Mouse (Mus musculus) heart, adult 11 months (tissue): ENCODE results near the gene Bbs2.
A peak's percentile ranks its signal among the peaks of the same experiment; 100 is the strongest.

ENCODE experiments used
- DNase-seq: peaks from one replicate; pipeline ENCODE4 v3.0.0; 2022

Bbs2 gene

DNA sequence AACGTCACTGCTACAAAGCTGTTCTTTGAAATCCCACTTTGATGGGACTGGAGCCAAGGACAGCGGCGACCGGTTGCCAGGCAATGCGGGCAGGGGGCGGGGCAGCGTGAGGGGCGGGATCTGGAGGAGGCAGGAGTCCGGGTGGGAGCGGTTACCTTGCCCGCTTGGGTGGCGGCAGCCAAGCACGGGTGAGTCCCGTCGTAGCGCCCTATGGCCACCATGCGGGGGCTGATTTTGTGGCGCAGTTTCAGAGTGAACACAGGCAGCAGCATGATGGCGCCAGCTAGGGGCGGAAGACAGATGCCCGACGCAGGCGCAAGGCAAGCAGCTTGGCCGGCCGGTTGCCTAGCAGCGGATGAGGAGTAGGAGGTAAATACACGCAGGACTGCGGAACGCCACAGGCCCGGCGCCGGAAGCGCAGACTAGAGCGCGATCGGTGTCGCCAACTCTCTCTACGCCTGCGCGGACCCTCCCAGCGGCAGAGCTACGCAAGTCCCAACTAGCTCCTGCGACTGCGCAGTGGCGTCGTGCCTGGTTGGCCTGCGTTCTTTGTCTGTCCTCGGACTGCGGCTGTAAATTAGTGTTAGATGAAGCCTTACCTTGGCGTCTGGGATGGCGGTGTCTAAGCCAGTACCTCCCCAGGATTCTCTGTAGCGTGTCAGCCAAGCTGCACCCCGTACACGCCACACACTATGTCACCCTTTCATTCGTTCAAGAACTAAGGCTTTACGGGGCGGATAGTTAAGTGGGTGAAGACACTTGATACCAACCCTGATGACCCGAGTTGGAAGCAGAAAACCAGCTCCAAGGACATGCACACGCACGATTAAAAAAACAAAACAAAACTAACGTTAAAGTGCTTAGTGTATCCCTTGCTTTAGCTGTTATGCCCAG, at the start of gene Bbs2:
TSS of gene Bbs2 (minus strand) at position 848 of the 894 bp plus-strand sequence.
- DNase-seq, result peak; percentile 100

DNA sequence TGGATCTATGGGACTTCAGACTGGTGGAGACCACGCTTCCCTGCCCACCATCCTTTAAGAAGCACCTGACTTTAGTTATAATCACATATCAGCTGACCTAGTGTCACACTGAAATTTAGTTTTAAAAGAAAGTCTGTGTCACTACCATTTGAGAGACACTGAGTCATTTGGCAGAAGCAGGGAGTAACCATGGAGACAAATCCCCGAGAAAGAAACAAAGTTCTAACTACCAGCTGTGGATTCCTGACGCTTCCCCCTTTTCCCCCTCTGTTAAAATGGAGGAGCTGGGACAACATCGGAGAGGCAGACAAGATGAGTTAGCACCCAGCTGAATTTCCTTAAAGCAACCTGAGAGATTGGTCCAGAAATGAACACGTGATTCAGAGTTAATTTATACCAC, 49.5 kb upstream of the Bbs2 start:
- no peak for DNase-seq

DNA sequence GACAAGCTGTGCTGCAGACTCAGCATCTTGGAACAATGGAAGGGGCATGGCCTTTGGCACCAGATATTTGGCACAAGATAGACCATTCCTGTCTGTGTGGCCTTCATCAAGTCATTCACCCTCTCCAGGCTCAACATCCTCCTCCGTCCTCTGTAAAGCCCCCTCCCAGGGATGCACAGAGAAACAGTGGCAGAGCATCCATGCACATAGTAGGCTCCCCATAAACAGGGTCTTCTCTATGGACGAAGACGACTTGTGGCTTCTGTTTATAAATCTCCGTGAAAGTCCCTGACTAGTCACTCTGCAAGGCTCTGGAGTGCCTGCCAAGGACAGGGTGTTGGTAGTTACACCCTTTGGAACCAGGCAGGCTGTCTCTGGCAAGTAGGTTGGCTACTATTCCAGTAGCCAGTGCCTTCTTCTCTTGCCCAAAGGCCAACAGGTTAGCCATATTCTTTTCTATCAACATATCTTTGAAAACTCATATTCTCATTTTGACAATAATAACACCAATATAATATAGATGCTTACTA, 41.6 kb upstream of the Bbs2 start:
- DNase-seq, result no peak

DNA sequence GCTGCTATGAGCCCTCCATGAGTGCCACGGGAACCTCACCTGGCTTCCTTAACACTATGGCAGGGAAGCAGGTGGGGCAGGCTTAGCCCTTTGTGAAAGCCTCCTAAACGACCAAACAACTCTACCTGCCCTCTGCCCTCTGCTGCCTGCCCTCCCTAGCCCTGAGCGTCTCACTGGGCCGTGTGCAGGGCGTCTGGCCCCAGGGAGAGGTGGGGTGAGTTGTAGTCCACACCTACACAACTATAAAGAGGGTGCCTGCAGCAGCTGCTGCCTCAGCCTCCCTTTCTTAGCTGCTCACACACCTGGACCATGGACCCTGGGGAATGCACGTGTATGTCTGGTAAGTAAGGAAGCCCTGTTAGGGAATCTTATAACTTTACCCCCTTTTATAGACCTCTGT, 38.2 kb upstream of the Bbs2 start, which contains the start of gene Mt4:
TSS of gene Mt4 (plus strand) at position 265 of the 400 bp plus-strand sequence.
- no peak for DNase-seq

DNA sequence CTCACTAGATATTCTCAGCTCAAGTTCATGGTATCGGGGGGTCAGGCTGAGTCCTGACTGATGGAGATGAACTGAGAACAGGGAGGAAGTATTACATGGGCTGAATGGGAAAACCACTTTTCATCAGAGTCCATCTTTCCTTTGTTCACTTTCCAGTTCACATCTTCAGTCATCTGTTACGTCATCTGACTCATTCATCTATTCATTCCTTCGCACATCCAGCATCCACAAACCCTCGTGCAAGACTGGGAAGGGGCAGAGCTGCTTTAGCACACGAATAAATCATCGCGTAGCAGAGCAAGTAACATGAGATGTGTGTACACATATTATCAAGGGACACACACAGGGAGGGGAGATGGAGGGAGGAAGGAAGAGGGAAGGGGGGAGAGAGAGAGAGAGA, 37.5 kb upstream of the Bbs2 start:
- no peak for DNase-seq

DNA sequence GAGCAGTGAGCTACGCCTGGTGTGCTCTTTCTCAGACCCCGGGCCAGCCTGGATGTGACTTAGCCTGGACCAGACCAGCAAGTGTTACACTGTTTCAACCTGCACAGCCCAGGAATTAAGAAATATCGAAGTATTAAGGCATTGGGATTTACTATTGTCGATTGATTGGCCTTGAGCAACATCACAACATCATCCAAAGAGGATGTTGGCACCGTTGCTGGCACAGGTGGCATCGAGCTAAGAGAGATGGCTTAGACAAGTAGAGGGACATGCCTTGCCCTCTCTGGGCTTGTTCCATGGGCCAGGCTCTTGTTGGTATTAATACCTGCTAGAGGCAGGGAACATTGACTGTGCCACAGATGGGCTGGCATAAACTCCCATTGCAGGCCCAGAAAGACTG, 36.8 kb upstream of the Bbs2 start:
- DNase-seq, result no peak

DNA sequence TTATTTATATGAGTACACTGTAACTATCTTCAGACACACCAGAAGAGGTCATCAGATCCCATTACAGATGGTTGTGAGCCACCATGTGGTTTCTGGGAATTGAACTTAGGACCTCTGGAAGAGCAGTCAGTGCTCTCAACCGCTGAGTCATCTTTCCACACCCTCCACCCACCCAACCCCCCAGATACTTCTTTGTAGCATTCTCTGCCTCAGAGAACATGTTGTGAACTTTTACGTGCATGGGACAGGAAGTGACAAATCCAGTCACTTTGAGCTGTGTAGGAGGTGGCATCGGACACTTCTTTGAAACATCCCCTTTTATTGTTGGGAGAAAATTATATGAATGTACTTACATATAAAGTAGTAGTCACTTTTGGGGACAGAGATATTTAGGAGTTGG, 35.9 kb upstream of the Bbs2 start:
- DNase-seq, result peak; percentile 89

DNA sequence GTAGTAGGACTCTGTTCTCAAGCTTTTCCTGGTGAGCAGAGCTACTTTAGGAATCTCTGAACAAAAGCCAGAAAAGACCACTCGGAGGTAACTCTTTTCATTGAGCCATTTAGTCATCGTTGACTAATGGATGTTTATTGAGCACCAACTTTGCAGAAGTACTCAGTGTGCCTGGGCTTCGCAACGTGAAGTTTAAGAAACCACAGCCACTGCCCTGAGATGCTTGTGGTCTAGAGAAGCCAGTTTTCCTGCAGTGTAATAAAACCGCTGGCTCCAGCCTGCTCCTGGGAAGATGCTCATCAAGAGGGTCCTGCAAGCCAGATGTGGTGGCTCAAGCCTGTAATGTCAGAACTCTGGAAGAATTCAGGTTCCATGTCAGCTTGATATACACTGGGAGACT, 33.4 kb upstream of the Bbs2 start:
- DNase-seq, result no peak

DNA sequence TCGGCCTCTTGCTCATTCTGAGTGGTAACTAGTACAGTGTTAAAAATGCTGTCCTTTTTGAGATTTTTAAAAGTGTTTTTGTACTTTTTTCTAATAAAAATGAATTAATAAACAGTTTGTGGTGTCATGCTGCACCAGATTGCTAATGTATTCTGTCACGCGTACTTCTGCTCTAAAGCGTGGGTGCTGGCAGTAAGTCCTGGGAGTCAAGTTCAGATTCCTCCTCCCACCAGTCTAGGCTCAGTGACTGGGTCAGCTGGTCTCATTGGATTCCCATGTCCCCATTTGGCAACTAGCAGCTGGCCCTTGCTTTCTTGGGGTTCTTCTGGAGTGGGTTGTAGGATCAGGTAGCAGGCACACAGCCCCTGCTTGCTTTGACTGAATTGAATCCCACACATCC, 31.4 kb upstream of the Bbs2 start:
- no peak for DNase-seq

DNA sequence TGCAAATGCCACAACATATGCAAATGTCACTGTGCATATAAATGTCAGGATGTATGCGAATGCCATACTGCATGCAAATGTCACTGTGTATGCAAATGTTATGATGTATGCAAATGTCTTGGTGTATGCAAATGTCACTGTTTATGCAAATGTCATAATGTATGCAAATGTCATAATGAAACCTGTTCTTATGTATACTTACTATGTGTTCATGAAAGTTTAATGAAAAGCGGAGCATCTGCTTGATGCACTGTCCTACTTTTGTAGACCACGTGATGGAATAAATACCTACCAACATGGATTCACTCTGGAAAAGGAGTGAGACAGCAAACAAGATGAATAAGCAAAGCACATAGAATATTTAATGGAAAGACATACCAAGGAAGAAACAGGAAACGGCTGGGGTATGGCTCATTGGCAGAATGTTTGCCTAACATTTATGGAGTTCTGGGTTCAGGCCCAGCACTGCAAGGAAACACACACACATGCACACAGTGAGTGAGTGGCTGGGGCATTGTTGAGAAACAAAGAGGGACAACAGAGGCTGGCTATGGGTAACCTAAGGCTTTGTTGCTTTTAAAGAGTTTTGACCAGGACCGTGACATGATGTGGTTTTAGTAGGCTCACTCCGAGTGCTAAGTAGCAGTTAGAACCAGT, 30.5 kb upstream of the Bbs2 start:
- DNase-seq, result no peak

DNA sequence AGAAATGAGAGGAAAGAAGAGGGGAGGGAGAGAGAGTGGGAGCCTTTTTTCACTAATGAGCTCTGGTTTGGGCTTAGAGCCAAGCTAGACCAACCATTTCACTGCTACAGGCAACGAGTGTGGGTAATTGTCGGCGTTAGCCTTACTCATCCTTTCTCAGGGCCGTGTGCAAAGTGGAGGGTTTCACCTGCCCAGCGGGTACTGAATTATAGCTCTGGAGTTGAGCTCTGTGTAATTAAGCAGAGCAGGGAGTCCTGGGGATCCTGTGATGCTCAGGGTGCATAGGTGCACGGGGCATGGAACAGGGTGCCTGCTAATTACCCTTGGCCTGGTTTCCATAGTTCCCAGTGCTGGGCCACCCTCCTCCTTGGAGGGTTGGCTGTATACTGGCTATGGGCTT, 29.0 kb upstream of the Bbs2 start:
- no peak for DNase-seq

DNA sequence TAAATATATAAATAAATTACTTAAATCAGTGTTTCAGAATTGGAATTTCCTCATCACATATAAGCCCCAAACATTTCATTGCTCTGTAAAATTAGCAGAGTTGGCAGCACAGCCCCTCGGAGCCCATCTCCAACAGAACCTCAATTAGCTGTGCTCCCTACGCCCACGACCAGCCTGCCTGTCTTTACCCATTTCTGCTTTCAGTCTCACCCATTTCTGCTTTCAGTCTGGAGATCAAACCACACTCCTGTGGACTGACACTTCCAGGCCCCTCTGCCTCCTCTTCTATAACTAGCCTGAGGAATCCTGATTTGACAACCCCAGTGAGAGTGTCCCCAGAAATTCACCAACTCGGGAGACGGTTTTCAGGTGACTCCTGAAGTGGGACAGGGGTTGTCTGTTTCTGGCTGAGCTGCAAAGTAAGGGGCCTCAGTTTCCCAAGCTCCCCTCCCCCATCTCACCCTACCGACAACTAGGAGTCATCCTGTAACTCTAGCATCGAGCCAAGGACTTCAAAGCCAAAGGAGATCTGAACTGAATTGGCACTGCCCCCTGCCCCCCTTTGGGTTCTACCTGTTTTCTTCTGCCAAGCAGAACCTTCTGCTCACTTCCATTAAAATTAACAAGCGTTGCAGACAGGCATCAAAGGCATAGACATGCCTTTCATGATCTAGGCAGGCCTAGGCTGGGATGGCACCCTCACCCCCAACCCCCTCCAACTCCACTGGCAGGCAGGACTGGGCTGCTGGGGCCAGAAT, 24.2 kb upstream of the Bbs2 start:
- no peak for DNase-seq

DNA sequence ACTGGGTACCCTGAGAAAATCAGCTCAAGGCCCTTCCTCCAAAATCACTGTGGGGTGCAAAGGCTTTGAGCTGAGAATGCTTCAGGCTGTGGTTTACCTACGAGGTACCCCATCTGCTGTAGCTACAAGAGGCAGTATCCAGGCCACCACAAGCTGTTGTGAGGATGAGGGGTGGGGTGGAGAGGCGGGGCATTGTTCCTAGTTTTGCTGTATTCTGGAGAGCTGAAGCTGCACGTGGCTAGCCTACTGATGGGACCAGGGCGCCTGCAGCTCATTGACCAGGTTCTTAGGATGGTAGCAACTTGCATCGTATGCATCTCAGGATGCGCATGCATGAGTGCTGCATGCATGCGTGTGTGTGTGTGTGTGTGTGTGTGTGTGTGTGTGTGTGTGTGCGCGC, 22.9 kb upstream of the Bbs2 start:
- no peak for DNase-seq

DNA sequence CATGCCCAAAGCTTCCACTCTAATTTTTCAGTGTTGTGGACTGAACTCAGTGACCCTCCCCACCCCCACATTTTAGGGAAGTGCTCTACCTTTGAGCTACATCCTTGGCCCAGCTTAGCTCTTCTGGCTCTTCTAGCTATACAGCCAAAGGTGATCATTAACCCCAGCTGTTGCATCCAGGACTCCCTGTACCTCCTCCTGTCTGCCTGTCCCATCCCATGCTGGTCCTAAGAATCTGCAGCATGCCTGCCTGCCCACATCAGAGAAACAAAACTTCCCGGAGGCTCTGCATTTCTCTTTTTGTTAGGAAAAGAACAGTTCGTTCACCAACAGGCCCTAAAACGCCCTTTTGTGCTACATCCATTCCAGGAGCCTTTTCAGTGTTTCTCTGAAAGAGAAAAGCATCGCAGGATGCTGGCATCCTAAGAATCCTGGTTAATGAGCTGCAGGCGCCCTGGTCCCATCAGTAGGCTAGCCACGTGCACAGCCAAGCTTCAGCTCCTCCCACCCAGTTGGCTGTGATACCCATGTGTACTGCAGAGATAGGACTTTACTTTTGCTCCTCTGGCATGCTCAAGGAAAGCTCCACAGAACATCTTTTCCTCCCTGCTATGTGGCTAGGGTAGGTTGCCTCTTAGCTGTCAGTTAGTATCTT, 20.2 kb upstream of the Bbs2 start:
- no peak for DNase-seq

DNA sequence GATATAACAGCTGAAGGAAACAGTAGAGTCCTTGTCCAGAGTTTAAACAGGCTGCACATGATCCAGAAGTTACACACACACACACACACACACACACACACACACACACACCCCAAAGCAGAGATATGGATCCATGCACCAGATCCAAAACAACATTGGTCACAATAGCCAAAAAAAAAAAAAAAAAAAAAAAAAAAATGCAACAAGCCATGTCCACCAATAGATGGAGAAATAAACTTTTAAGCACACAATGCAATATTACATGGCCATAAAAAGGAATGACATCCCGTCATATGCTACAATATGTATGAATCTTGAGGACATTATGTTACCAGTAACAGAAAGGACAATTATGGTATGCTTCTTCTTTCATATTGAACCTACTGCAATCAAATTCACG, 15.2 kb upstream of the Bbs2 start:
- DNase-seq, result no peak

DNA sequence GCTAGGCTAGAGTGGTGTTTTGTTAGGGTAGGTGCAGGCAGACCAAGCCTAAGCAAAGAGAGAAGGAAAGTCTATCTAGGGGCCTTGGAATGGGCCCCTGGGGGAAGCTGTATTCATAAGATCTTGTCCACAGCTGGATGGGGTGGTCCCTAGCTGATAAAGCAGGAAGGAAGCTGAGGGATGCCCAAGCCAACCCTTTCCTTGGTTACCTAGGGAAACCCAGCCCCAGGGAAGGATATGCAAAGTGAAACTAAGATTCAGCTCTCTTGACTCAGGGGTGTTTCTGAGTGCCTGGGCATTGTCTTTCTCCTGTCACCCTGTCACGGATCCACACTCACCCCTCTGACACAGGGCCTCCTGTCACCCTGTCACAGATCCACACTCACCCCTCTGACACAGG, 14.7 kb upstream of the Bbs2 start:
- no peak for DNase-seq

DNA sequence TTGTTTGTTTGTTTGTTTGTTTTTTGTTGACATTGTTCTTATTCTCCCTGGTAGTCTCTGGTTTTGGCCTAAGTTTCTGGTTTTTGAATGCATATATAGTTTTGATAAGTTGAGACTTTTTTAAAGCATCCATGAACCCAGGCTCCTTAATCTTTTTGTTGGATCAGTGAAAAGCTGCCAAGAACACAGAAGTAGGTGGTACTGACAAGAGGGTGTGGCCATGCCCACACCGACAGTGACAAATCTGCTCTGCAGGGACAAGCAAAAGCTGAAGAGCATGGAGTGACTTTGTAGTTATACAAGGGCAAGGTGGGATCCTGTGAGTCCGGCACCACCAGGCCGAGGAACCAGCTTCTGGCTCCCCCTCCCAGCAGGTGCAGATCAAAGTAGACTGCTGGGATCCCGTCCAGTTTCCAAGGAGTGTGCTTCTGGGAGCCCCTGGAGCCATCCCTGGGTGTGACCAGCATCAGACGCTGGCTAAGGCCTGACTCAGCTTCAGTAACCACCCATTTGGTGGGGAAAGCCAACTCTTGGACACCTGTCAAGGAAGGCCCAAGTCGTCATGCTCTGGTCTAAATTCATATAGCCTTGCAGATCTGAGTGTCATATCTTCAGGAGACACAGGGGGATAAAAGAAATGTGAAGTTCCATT, 11.9 kb upstream of the Bbs2 start:
- DNase-seq, result no peak

DNA sequence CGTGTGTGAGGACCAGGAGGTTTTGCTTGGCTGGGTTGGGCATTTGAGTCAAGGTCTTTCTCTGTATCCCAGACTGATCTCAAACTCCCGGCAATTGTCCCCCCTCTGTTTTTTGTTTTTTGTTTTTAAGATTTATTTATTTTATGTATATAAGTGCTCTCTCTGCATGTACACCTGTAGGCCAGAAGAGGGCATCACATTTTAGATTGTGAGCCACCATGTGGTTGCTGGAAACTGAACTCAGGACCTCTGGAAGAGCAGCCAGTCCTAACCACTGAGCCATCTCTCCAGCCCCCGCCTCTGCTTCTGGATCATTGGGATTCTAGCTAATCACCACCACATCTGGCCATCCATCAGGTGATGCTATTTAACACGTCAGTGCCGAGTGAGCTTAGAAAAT, 11.1 kb upstream of the Bbs2 start:
- no peak for DNase-seq

DNA sequence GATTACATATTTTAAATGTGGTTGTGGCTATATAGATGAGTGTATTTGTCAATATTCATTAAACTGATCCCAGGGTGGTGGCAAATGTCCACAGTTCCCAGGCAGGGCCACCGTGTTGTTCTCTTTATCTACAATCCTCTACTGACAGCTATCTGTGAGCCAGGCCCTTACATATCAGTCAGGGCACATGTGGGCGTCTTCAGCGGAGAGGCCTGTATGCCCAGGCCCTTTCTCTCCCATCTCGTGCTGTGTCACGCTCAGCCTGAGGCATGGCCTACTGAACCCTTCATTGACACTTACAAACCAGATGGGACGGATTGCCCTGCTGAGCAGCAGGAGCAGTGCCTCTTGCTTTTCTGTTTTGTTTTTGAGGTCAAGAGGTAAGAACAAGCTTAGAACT, 10.7 kb upstream of the Bbs2 start:
- no peak for DNase-seq

DNA sequence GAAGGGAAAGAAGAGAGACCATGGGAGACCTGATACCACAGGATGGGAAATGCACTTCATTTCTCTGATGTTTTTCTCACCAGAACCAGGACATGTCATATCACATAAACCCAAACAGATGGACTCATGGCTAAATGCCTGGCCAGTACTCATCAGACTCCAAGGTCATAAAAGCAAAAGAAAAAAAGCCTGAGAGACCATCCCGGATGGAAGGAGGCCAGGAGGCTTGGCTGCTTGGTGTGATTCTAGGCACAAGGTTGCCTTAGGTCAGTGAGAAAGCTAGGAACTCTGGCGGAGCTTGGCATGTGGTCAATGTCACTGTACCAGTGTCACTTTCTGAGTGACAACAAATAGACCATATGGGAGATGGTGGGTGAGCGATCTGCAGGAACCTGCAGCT, 9.1 kb upstream of the Bbs2 start:
- peak; percentile 93 for DNase-seq

DNA sequence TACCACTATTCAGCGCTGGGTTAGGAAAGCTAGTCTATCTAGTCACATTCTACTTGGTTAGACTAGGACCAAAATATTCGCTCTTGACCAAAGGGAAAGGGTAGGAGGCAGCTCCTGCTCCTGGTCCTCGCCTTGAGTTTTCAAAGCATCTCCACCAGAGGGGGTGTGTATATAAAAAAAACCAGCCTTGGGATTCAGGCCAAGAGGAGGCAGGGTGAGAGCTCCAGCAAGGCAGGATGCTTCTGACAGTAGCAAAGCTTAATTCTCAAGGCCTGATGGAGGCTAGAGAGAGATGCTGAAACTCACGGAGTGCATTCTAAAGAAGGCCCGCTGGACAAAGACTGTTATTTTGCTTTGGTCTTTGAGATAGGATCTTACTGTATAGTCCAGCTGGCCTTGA, 5.4 kb upstream of the Bbs2 start:
- DNase-seq, result peak; percentile 55

DNA sequence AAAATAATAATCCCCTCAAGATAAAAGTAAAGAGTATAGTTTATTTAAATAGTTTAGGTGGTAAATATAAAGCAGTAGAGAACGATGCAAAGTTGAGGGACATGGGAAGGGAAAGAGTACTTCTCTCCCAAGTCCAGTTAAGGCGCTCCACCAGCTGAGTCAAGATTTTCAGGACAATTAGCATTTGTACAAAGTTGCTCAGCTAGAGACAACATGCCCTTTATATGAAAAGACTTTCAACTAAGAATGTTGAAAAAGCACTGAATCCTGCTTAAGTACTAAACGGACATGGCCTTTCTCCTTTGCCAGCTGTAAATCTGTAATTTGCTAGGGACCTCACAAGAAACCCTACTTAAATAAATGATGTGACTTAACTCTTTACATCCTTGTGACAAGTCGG, 268 bp upstream of the Bbs2 start:
- peak; percentile 71 for DNase-seq
